Mouse (Mus musculus) adrenal gland (tissue): ENCODE measurements around the gene Fam172a.

Experiments
- intact Hi-C: fragments of 180-260 bp; cut with DNase I; formaldehyde crosslinking; loops from one replicate; pipeline ENCODE4 v1.15.1; 2025

Gene Fam172a

GRCm38 (mm10) chr13:78196236-78196796, 494.5 kb downstream of the Fam172a start:
- intact Hi-C loops, result loop anchor here (5.0 kb wide), 1 partner anchor 34 kb away; no protein-coding TSS in a partner anchor

GRCm38 (mm10) chr13:78197286-78197818, 495.5 kb downstream of the Fam172a start:
- intact Hi-C loops, result loop anchor here (5.0 kb wide), 1 partner anchor 35 kb away; no protein-coding TSS in a partner anchor

- intact Hi-C loops, result loop anchor here (5.0 kb wide), 1 partner anchor 36 kb away; no protein-coding TSS in a partner anchor
Measured at GRCm38 (mm10) chr13:78197819-78198390, 496.1 kb downstream of the Fam172a start.

GRCm38 (mm10) chr13:78198391-78198870, 496.6 kb downstream of the Fam172a start:
- intact Hi-C loops, result loop anchor here (5.0 kb wide), 1 partner anchor 36 kb away; no protein-coding TSS in a partner anchor

GRCm38 (mm10) chr13:78198871-78199641, 497.2 kb downstream of the Fam172a start:
- intact Hi-C loops, result loop anchor here (5.0 kb wide), 1 partner anchor 37 kb away; no protein-coding TSS in a partner anchor

- intact Hi-C loops, result loop anchor here (5.0 to 10.0 kb wide), 3 partner anchors 37 to 1155 kb away; no protein-coding TSS in a partner anchor
Measured at GRCm38 (mm10) chr13:78199642-78200160, 497.9 kb downstream of the Fam172a start, which contains the start of gene Nr2f1. TSS of gene Nr2f1 (minus strand) at chr13:78199757.

GRCm38 (mm10) chr13:78200407-78200806, 498.6 kb downstream of the Fam172a start:
- intact Hi-C loops, result loop anchor here (10.0 kb wide), 2 partner anchors 594 to 1156 kb away; no protein-coding TSS in a partner anchor

GRCm38 (mm10) chr13:78200991-78201870, 499.4 kb downstream of the Fam172a start:
- intact Hi-C loops, result loop anchor here (10.0 kb wide), 2 partner anchors 594 to 1156 kb away; no protein-coding TSS in a partner anchor

- intact Hi-C loops, result loop anchor here (10.0 kb wide), 2 partner anchors 593 to 1157 kb away; no protein-coding TSS in a partner anchor
Measured at GRCm38 (mm10) chr13:78201871-78202565, 500.2 kb downstream of the Fam172a start.

- intact Hi-C loops, result loop anchor here (10.0 kb wide), 2 partner anchors 592 to 1158 kb away; no protein-coding TSS in a partner anchor
Measured at GRCm38 (mm10) chr13:78202574-78203347, 500.9 kb downstream of the Fam172a start.

- intact Hi-C loops, result loop anchor here (10.0 kb wide), 2 partner anchors 591 to 1159 kb away; no protein-coding TSS in a partner anchor
Measured at GRCm38 (mm10) chr13:78203348-78204061, 501.7 kb downstream of the Fam172a start.

GRCm38 (mm10) chr13:78205426-78205825, 503.6 kb downstream of the Fam172a start:
- intact Hi-C loops, result loop anchor here (5.0 to 10.0 kb wide), 3 partner anchors 589 to 1161 kb away; no protein-coding TSS in a partner anchor

GRCm38 (mm10) chr13:78206891-78207430, 505.1 kb downstream of the Fam172a start:
- intact Hi-C loops, result loop anchor here (5.0 to 10.0 kb wide), 3 partner anchors 588 to 1162 kb away; no protein-coding TSS in a partner anchor

- intact Hi-C loops, result loop anchor here (5.0 to 10.0 kb wide), 3 partner anchors 587 to 1163 kb away; no protein-coding TSS in a partner anchor
Measured at GRCm38 (mm10) chr13:78207796-78208645, 506.2 kb downstream of the Fam172a start.

- intact Hi-C loops, result loop anchor here (5.0 to 10.0 kb wide), 3 partner anchors 586 to 1164 kb away; no protein-coding TSS in a partner anchor
Measured at GRCm38 (mm10) chr13:78208689-78209410, 507.0 kb downstream of the Fam172a start.
